Mouse (Mus musculus): Measurements from ENCODE around the gene Ifi208. TPM values are rescaled to one million over a fixed set of nuclear protein-coding genes. Genes with fewer than 3 reads are reported as not detected.
"Not testable (repeated sequence)": the region's sequence is repeated elsewhere in the genome, so short reads cannot be mapped to it uniquely, and the experiment has no call there.

Gene Ifi208
- under 1 TPM; 0.11 to 0.28 TPM for total RNA-seq (2021)
- long read RNA-seq, experiment 1: 0 reads
- long read RNA-seq, experiment 2: 0 reads

DNA sequence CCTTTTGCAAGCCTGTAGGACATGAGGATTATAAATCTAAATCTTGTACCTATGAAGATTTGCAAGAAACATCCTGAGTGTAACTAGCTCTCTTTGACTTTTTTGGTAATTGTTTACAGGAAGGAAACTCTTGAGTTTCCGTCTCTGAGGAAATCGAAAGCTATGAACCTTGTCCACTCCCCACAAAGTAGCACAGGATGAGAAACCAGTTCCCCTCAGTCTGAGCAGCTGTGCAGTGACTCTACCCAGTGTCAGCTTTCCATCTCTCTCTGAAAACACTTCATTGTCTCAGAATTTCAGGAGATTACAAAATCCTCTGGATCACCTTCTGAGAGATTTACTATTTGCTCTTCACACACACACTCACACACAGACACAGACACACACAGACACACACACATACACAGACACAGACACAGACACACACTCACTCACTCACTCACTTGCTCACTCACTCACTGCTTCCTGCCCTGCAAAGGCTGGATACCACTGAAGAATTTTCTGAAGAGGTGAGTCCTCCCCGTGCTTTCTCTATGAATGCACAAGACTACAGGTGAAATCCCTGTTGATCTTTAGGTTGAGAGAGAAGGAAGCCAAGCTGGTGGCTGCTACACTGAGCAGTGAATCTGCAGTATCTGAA lies at the start of gene Ifi208:
Gene Ifi208 (plus strand): TSS at position 218 of the 640 bp plus-strand sequence.
- DNase-seq (ENCODE audit: low spot score): not testable (repeated sequence)

DNA sequence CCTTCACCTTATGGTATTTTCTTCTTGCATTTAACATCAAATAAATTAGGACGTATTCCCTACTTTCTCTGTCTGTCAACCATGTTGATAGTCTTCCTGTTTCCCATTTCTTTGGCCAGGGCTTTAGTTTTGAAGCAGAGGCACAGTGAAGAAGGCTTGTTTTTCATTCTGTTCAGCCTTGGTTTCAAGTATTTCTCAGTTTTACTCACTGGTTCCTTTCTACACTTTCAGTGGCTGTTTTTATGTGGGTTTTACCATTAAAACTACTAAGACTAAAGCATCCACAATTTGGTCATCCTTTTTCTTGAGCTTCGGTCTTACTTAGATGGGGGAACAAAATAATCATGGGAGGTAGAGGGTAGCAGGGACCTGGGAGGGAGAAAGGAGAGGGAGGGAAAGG lies 49.4 kb upstream of the Ifi208 start:
- DNase-seq (ENCODE audit: low spot score): no peak

DNA sequence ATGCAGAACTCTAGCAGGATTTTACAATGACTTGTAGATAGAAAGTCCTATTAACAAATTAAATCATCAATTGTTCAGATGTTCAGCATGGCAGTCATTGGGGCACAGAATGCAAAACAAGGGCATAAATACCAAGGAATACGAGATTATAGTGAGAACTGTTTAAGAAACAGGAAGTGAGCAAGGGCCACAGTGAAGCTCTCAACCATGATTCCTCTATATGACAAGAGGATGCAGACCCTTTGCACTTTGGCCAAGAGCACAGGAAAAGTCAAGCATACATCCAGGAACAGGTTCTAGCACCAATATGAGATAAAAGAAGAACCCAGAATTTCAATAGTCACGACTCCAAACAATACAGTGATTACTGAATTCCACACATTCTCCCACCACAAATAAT lies 46.8 kb upstream of the Ifi208 start:
- DNase-seq (ENCODE audit: low spot score): no peak

DNA sequence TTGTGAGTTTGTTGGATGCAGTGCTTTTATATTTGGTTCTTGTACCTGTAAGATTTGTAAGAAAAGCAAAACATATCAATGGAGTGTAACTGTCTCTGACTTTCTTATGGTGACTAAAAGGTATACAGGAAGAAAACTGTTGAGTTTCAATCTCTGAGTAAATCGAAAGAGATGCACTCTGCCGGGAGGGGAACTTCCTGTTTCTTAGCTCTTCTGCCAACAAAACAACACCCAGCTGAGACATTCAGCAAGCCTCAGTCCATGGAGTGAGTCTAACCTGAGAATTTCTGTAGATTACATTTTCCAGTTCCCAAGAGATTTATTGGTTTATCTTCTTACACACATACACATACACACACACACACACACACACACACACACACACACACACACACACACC lies 42.9 kb upstream of the Ifi208 start, which contains the start of gene Ifi209:
Gene Ifi209 (plus strand): TSS at position 296 of the 400 bp plus-strand sequence.
- DNase-seq (ENCODE audit: low spot score): not testable (repeated sequence)

DNA sequence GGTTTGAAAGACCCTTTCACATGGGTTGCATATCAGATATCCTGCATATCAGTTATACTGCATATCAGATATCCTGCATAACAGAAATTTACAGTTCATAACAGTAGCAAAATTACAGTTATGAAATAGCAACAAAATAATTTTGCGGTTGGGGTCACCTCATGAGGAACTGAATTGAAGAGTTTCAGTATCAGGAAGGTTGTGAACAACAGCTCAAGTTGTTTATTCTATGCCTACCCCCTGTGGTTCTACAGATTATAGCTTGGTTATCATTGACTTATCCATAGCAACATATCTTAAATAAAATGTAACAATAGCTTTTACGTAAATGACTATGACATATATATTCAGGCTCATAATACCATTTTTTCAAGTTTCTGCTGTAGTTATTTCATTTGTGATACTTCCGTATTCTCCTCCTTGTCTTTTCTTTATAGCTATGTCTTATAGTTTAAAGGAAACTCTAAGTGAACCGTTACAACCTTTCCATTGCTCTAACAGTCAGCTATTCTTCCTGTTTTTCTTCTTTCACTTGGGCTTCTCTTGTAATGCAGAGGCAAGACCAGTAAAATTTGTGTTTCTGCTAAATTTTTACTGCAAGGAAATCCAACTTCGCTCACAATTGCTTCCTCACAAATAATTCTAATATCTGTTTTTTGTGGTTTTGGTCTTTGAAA lies 39.4 kb upstream of the Ifi208 start:
- DNase-seq (ENCODE audit: low spot score): no peak

DNA sequence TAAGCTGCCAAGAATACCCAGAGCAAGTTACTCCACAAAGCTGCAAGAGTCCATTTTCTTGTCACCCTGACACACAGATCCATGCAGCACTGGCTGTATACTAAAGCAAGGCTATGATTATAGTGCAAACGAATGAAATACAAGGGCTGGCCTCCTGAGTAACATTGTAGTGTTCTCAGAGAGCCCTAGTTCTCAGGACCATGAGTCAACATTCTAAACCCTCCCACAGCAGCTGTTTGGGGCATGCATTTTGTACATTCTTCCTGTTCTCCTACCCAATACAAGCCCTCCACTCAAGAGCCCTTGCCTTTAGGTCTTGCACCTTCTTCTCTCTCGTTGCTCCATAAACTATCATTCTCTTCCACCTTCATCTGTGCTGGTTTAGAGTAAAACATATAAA lies 28.1 kb upstream of the Ifi208 start:
- DNase-seq (ENCODE audit: low spot score): no peak

DNA sequence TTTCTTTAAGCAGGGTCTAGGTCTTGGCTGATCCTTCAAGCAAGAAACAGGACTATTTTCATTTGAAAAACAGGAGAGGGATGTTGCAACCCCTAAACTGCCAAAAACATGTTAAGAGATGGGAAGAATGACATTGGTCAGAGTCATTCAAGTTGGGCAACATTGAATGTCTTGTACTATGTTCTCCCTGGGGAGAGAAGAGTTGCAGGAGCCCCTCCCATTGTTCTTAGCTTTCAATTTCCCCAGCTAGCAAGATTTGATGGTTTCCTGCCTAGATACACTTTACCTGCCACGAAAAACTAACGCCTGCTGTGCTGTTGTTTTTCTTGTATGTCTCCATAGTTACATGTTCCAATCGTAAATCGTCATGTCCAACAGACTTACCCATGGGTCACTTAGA lies 15.5 kb upstream of the Ifi208 start:
- peak; percentile 5 for DNase-seq (ENCODE audit: low spot score)

DNA sequence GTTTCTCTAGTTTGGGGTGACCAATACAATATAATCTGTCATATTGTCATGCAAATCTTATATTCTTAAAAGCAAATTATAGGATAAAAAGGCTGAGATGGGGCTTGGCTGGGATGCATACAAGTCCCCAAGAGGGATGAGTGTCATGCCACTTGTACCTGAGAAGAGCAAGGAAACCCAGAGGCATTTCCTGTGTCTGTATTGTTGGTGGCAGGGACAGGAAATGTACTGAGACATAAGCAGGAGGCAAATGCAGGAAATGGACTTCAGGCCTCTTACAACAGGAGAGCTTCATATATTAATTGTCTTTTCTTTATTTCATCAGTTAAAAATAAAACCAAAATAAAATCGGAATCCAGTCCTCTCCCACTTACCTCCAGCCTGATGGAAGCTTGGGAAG lies 5.1 kb downstream of the Ifi208 start:
- not testable (repeated sequence) for DNase-seq (ENCODE audit: low spot score)

DNA sequence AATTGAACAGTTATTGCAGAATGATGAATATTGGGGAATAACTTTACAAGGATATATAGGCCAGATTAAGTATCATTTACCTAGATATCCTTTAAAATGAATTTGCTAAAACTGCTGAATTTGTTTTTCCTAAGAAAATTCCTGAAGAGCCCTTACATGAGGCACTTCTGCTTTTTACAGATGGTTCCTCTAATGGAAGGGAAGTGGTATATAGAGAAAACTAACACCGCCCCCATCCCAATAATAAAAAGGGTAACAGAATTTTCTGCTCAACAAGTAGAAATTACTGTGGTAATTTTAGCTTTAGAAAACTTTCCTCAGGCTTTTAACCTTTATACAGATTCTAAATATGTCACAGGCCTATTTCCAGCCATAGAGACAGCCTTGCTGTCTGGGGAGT lies 20.8 kb downstream of the Ifi208 start:
- DNase-seq (ENCODE audit: low spot score): no peak

DNA sequence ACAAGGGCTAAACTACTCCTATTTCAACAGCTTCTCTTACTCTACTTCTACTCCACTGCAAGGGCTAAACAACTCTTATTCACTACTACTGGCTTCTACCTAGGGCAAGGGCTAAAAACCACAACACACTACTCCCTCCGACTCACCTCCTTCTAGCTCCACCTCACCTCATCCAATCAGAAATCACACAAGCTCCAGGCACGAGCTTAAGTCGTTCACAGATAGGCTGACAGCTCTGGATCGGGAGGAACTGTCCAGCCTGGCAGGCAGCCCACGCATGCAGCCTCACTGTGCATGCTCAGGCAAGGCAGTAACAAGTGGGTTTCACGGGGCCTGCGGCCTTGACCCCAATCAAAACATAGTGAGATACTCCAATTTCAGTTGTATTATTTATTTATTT lies 59.7 kb downstream of the Ifi208 start:
- DNase-seq (ENCODE audit: low spot score): no peak

DNA sequence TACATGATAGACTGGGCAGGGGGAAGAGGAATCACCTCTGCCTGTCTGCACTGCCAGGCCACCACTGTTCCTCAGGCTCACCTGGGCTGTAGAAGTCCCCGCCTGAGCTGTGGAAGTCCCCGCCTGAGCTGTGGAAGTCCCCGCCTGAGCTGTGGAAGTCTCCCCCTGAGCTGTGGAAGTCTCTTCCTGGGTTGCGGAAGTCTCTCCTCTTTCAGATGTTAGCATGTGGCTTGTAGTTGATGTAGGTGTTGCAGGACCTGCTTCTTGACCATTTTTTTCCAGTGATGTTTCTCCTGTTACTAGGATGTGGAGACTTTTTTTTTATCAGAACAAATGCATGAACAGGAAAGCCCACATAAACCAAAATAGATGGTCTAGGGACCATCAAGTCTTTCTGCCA lies 61.5 kb downstream of the Ifi208 start:
- not testable (repeated sequence) for DNase-seq (ENCODE audit: low spot score)

DNA sequence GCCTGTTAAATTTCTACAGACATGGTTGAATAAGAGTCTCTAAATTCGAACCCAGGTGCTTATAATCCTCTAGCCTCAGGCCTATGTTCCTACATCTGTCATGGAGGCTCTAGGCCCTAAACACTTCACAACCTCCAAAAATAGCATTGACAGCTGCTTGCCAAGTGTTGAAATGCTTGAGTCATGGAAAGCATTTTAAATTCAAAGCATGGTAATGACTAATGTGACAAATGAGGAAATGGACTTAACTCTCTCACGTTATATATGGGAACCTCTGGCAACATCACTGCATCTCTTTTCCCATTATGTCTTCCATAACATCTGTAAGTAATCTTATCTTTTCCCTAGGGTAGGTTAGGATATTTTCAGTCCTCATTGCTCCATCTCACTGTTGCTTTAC lies 63.5 kb downstream of the Ifi208 start:
- no peak for DNase-seq (ENCODE audit: low spot score)

DNA sequence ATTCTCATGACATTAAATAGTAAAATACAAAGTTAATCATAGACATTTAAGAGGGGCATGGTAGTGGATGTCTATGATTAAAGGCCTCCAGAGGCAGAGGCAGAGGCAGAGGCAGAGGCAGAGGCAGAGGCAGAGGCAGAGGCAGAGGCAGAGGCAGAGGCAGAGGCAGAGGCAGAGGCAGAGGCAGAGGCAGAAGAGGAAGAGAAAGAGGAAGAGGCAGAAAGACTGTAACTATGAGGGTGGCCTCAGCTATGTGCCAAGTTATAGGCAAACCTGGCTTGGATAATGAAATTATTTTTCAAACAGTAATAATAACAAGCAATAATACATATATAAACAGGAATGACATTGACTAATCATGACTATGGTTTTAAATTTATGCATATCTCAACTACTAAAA lies 67.1 kb downstream of the Ifi208 start:
- DNase-seq (ENCODE audit: low spot score): no peak

DNA sequence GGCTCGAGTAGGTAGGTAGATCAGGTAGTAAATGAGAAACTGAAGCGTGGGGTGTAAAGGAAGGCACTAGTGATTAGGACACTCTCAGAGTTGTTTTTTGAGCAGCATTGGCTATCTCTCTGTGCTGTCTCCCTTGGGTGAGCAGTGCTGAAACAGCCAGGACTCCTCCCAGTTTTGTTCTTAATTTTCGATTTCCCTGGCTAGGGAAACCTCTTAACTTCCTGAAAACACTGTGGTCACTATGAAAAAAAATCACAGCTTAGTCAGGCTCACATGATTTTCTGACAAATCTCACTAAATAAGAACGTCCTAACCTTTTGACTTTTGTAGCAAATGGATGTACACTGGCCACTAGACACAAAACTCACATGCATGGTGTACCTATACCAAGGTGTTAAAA lies 68.2 kb downstream of the Ifi208 start, which contains the start of gene Ifi207:
Gene Ifi207 (minus strand): TSS at position 92 of the 400 bp plus-strand sequence.
- peak; percentile 73 for DNase-seq (ENCODE audit: low spot score)

DNA sequence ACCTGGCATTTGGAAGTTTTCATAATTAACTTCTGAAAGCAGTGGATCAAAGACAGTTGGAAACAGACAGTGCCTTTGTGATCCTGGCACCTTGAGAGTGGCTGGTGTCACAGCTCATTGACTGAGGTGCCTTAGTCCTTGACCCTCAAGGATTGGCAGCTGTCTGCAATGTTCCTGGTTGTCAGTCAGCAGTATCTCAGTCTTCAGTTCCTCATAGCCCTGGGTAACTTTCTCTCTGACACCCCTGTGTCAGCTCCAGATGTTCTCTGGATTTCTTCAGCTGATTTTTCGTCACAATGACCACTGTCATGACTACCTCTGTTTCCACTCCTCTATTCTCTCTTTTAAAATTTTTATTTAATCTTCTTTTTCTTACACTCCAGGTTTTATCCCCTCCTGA lies 68.8 kb downstream of the Ifi208 start:
- DNase-seq (ENCODE audit: low spot score): no peak

Small RNA genes lying within 50 kb of the gene (microRNA-seq; reads per million reads assigned to microRNA genes)
- not detected for gene Gm44339

Other genes with a start within 250 kb of the Ifi208 start
- not detected for gene Ifi206, start 182.6 kb upstream of the Ifi208 start, total RNA-seq (2021)
- gene Ifi214, start 137.7 kb upstream of the Ifi208 start, total RNA-seq (2021): not detected
- gene Ifi213, start 74.4 kb upstream of the Ifi208 start, total RNA-seq (2021): not detected
- gene Ifi209, start 42.8 kb upstream of the Ifi208 start, total RNA-seq (2021): not detected
- gene Ifi207, start 68.1 kb downstream of the Ifi208 start, total RNA-seq (2021): 1 to 10 TPM; 3.7 to 6.6 TPM
- gene Ifi204, start 93.3 kb downstream of the Ifi208 start, total RNA-seq (2021): 1 to 10 TPM; 3.1 to 4.5 TPM
- 1 to 10 TPM; 2.7 to 3.1 TPM for gene Ifi211, start 239.4 kb downstream of the Ifi208 start, total RNA-seq (2021)